Mouse (Mus musculus) G1E (cell line): ENCODE measurements around the gene Tlr6.

ENCODE experiments used
- CTCF ChIP-seq: IDR thresholded peaks from 2 replicates; pipeline ENCODE4 v1.5.1; 2012; ENCODE audit warnings: low read depth, low read length, inconsistent platforms, mixed read lengths
- POLR2AphosphoS5 ChIP-seq: IDR thresholded peaks from 2 replicates; pipeline ENCODE4 v1.6.1; 2012; ENCODE audit warnings: low read depth, low read length, inconsistent platforms; ENCODE audit not compliant: insufficient replicate concordance

GRCm38 (mm10) chr5:64922891-64923381 is 37.0 kb downstream of the Tlr6 start:
- no peak for TF ChIP-seq POLR2AphosphoS5
- TF ChIP-seq CTCF: no peak
